Mouse (Mus musculus) embryonic facial prominence, embryonic 14.5 days (tissue): ENCODE data around the gene Olfr612. TPM values are rescaled to one million over a fixed set of nuclear protein-coding genes. Genes with fewer than 3 reads are reported as not detected.
"Not testable (repeated sequence)": the region's sequence is repeated elsewhere in the genome, so short reads cannot be mapped to it uniquely, and the experiment has no call there.

Experiments
- ATAC-seq: fragments of 200-750 bp; cut with Nextera tagmentation; 2 replicates; pipeline ENCODE4 v1.8.0; 2017; ENCODE audit warnings: low read depth, moderate number of reproducible peaks, moderate TSS enrichment
- DNase-seq: peaks from one replicate; pipeline ENCODE4 v3.0.0-alpha.2; 2015; ENCODE audit warnings: low spot score
- H3K27ac ChIP-seq: fragments of 300-500 bp; sonication (generic); replicated peaks from 2 replicates; pipeline ENCODE4 v1.5.1; 2014; ENCODE audit warnings: low read depth, mild to moderate bottlenecking, low read length, moderate library complexity
- H3K27me3 ChIP-seq: fragments of 300-500 bp; sonication (generic); replicated peaks from 2 replicates; pipeline ENCODE4 v1.6.1; 2014; ENCODE audit warnings: low read length; ENCODE audit not compliant: control insufficient read depth, insufficient read depth
- H3K36me3 ChIP-seq: fragments of 300-500 bp; sonication (generic); 2 replicates; pipeline ENCODE4 v1.6.1; 2014; ENCODE audit warnings: low read length, mixed read lengths; ENCODE audit not compliant: control insufficient read depth, insufficient read depth
- H3K4me1 ChIP-seq: fragments of 300-500 bp; sonication (generic); 2 replicates; pipeline ENCODE4 v1.6.1; 2014; ENCODE audit warnings: antibody characterized with exemption, low read length; ENCODE audit not compliant: control insufficient read depth, insufficient read depth
- H3K4me2 ChIP-seq: fragments of 300-500 bp; sonication (generic); 2 replicates; pipeline ENCODE4 v1.6.1; 2014; ENCODE audit warnings: low read depth, mild to moderate bottlenecking, low read length, moderate library complexity, mixed read lengths
- H3K4me3 ChIP-seq: fragments of 300-500 bp; sonication (generic); 2 replicates; pipeline ENCODE4 v1.5.1; 2014; ENCODE audit warnings: low read depth, mild to moderate bottlenecking, low read length
- H3K9ac ChIP-seq: fragments of 300-500 bp; sonication (generic); 2 replicates; pipeline ENCODE4 v1.6.1; 2014; ENCODE audit warnings: low read depth, mild to moderate bottlenecking, low read length, moderate library complexity, mixed read lengths
- H3K9me3 ChIP-seq: fragments of 300-500 bp; sonication (generic); 2 replicates; pipeline ENCODE4 v1.6.1; 2016; ENCODE audit warnings: low read length; ENCODE audit not compliant: control insufficient read depth
- WGBS: fragments of 180-500 bp; shearing (Covaris S2); extraction: QIAGEN DNeasy Blood & Tissue Kit; methylation state at CpG from one replicate; pipeline ENCODE4 v1.1.7; 2014; 5-methylcytosine and 5-hydroxymethylcytosine counted together
- polyA plus RNA-seq: library from polyadenylated mRNA; unstranded; fragments of >200 nt; fragmentation: Nextera tagmentation; extraction: Ambion mirVana; gene quantifications from 2 replicates; pipeline ENCODE4 v1.2.1, GENCODE M21; 2014

Gene Olfr612
- polyA plus RNA-seq = not detected in 2 replicates

DNA sequence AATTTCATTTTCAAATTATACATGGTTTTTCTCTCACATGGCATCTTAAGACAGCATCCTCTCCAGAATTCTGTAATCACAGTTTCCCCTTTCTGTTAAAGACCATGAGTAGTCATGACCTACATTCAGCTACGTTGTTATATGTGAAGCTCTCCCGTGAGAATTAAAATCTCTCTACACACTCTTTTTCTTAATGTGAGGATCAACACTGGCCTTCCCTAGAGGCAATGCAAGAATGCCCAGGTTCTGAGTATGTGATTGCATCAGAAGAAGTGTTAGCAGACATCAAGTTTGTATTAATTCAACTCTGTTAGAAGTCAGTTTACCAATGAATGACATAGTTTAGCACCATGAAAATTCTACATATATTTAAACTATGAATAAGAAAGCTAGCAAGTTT is at the start of gene Olfr612:
Gene Olfr612 (minus strand): TSS at position 101 of the 400 bp plus-strand sequence.
- not testable (repeated sequence) for H3K9me3 ChIP-seq, DNase-seq, H3K4me1 ChIP-seq, H3K36me3 ChIP-seq, H3K27me3 ChIP-seq, H3K4me3 ChIP-seq, ATAC-seq, H3K9ac ChIP-seq, H3K4me2 ChIP-seq, H3K27ac ChIP-seq
- WGBS = 70% methylated on average over 2 of the region's 2 CpGs

DNA sequence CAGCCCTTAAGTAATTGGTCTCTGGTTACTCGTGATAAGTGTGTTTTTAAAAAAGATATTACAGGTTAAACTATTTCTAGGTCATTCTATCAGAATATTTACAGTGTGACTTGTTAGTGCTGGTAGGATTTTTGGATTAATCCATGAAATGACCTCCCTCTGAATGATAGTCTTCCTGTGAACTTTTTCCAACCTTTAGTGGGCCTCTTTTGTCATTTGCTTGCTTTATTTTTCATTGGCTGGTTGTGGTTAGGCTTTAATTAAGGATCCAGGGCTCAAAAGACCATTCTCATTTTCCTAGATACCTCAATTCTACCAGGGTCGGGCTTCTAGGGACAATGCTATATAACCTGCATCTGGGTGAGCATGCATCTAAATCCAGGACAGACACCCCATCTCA is 47.3 kb upstream of the Olfr612 start, which contains the start of gene Olfr618:
Gene Olfr618 (plus strand): TSS at position 301 of the 400 bp plus-strand sequence.
- no peaks in the 10 kb centered on the region for H3K36me3 ChIP-seq
- no peak within 1 kb of the TSS for H3K4me3 ChIP-seq
- ATAC-seq (no peak), DNase-seq (no peak)
- no peak within 1 kb of the TSS for H3K4me2 ChIP-seq
- no peaks in the 10 kb centered on the region for H3K9me3 ChIP-seq
- no peak within 1 kb of the TSS for H3K27ac ChIP-seq
- WGBS = 53% methylated on average over 2 of the region's 2 CpGs
- H3K9ac ChIP-seq = no peak within 1 kb of the TSS
- H3K4me1 ChIP-seq = no peaks in the 10 kb centered on the region
- H3K27me3 ChIP-seq = no peaks in the 10 kb centered on the region

GRCm38 (mm10) chr7:103572761-103573160 is 30.2 kb upstream of the Olfr612 start, which contains the start of gene Olfr617:
Olfr617 (plus strand) TSS chr7:103573061.
- 81% methylated on average over 1 of the region's 1 CpGs for WGBS
- Histone ChIP-seq H3K27ac (no peak within 1 kb of the TSS), H3K4me1 (no peaks in the 10 kb centered on the region), H3K4me2 (no peak within 1 kb of the TSS), H3K36me3 (no peaks in the 10 kb centered on the region), H3K9me3 (no peaks in the 10 kb centered on the region), H3K9ac (no peak within 1 kb of the TSS), H3K27me3 (no peaks in the 10 kb centered on the region), H3K4me3 (no peak within 1 kb of the TSS)
- ATAC-seq = no peak
- no peak for DNase-seq

DNA sequence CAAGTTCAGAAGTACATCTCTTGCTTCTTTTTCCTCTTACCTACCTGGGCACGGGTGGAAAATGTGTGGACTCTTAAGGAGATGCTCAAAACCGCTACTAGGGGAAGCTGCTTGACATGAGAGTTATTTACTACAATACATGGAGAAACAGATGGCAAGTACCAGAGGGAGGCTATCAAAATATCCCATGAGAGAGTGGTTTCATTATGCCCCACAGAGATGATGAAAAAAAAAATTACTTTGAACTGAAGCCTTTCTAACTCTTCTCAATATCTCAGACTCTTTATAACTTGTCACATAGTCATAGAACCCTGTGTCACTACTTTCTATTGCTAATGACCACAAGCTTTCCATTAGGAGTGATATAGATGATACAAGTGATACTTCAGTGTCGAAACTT is 26.5 kb upstream of the Olfr612 start, which contains the start of gene Olfr616:
Gene Olfr616 (minus strand): TSS at position 101 of the 400 bp plus-strand sequence.
- Histone ChIP-seq H3K27ac (no peak within 1 kb of the TSS), H3K4me3 (no peak within 1 kb of the TSS), H3K9ac (no peak within 1 kb of the TSS), H3K4me2 (no peak within 1 kb of the TSS), H3K4me1 (no peaks in the 10 kb centered on the region), H3K9me3 (no peaks in the 10 kb centered on the region), H3K36me3 (no peaks in the 10 kb centered on the region), H3K27me3 (no peaks in the 10 kb centered on the region)
- 77% methylated on average over 3 of the region's 3 CpGs for WGBS
- DNase-seq (no peak), ATAC-seq (no peak)

DNA sequence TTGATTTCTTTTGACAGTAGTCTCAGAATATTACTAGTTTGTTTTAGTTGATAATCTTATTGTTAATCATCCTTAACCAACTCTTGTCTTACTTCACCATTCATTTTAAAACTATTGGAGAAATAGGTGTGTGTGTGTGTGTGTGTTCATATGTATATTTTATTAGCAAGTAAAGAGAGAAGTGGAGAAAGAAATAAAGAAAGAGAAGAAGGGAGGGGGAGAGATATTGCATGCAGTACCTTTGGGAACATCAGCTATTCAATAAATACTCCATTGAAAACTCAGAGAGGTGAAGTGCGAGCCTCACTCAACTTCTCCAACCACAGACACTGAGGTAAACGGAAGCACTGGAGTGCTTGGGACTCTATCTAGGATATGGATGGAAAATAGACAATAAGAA is 13.3 kb upstream of the Olfr612 start, which contains the start of gene Olfr615:
Gene Olfr615 (plus strand): TSS at position 301 of the 400 bp plus-strand sequence.
- WGBS = 76% methylated on average over 2 of the region's 2 CpGs
- no peak for DNase-seq
- Histone ChIP-seq H3K36me3 (no peaks in the 10 kb centered on the region), H3K27me3 (no peaks in the 10 kb centered on the region), H3K4me2 (no peak within 1 kb of the TSS), H3K4me3 (no peak within 1 kb of the TSS), H3K9me3 (no peaks in the 10 kb centered on the region), H3K27ac (no peak within 1 kb of the TSS), H3K9ac (no peak within 1 kb of the TSS), H3K4me1 (no peaks in the 10 kb centered on the region)
- no peak for ATAC-seq

- no peak for ATAC-seq
- Histone ChIP-seq H3K36me3 (no peaks in the 10 kb centered on the region), H3K27me3 (no peaks in the 10 kb centered on the region), H3K27ac (no peak within 1 kb of the TSS), H3K4me2 (no peak within 1 kb of the TSS), H3K9ac (no peak within 1 kb of the TSS), H3K4me1 (no peaks in the 10 kb centered on the region), H3K9me3 (no peaks in the 10 kb centered on the region), H3K4me3 (no peak within 1 kb of the TSS)
- no peak for DNase-seq
- WGBS = 68% methylated on average over 2 of the region's 2 CpGs
Observed at GRCm38 (mm10) chr7:103547774-103548173, 5.3 kb upstream of the Olfr612 start, which contains the start of gene Olfr613. Olfr613 (plus strand) TSS chr7:103548074.

DNA sequence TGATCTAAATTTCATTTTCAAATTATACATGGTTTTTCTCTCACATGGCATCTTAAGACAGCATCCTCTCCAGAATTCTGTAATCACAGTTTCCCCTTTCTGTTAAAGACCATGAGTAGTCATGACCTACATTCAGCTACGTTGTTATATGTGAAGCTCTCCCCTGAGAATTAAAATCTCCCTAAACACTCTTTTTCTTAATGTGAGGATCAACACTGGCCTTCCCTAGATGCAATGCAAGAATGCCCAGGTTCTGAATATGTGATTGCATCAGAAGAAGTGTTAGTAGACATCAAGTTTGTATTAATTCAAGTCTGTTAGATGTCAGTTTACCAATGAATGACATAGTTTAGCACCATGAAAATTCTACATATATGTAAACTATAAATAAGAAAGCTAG is 21.8 kb downstream of the Olfr612 start, which contains the start of gene Olfr611:
Gene Olfr611 (minus strand): TSS at position 101 of the 400 bp plus-strand sequence.
- not testable (repeated sequence) for H3K27ac ChIP-seq, H3K4me1 ChIP-seq, DNase-seq, H3K9ac ChIP-seq, H3K36me3 ChIP-seq, H3K4me2 ChIP-seq, ATAC-seq, H3K27me3 ChIP-seq, H3K4me3 ChIP-seq, H3K9me3 ChIP-seq
- 55% methylated on average over 1 of the region's 1 CpGs for WGBS

DNA sequence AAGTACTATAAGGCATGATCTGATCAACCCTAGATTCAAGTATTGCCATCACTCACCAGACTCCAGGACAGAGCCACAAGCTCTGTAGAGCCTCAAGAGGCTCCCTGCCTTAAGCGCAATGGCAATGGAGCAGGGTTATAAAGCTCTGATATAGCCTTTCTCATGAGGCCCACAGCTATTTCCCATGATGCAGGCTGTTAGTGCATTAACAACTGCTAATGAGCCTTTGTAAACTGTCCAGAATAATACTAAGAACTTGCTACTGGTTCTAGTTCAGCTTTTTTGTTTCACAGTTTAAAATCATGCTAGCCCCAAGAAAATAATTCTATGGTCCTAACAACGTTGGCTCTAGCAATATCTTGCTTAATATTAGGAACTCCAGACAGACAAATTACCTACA is 30.5 kb downstream of the Olfr612 start, which contains the start of gene Olfr610:
Gene Olfr610 (minus strand): TSS at position 101 of the 400 bp plus-strand sequence.
- Histone ChIP-seq H3K9me3 (no peaks in the 10 kb centered on the region), H3K36me3 (no peaks in the 10 kb centered on the region), H3K4me3 (no peak within 1 kb of the TSS), H3K4me1 (no peaks in the 10 kb centered on the region), H3K27me3 (no peaks in the 10 kb centered on the region), H3K27ac (no peak within 1 kb of the TSS), H3K9ac (no peak within 1 kb of the TSS), H3K4me2 (no peak within 1 kb of the TSS)
- ATAC-seq (no peak), DNase-seq (no peak)
- WGBS = 79% methylated on average over 2 of the region's 2 CpGs

DNA sequence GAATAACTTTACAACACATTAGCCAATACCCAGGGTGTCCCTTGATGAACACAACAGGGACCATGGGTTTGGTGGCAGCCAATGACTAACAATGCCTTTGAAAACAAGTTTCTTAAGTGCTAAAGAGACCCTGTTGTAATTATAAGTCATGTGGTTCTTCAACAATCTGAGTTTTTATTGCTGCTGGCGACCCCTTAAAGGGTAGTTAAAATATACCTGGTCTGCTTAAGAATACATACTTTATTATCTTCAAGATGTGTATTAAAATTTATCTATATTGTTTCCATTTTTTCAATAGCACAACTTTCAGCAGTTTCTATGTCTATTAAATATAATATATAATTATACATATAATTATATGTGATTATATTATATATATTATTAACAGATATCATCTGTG is 44.6 kb downstream of the Olfr612 start, which contains the start of gene Olfr609:
Gene Olfr609 (minus strand): TSS at position 101 of the 400 bp plus-strand sequence.
- Histone ChIP-seq H3K27ac (no peak within 1 kb of the TSS), H3K9ac (no peak within 1 kb of the TSS), H3K36me3 (no peaks in the 10 kb centered on the region), H3K4me3 (no peak within 1 kb of the TSS), H3K9me3 (no peaks in the 10 kb centered on the region), H3K4me2 (no peak within 1 kb of the TSS), H3K27me3 (no peaks in the 10 kb centered on the region), H3K4me1 (no peaks in the 10 kb centered on the region)
- WGBS = 55% methylated on average over 1 of the region's 1 CpGs
- no peak for DNase-seq
- no peak for ATAC-seq
